Mouse (Mus musculus) CH12.LX (cell line): ENCODE results near the gene Ntrk2. TPM values are rescaled to one million over a fixed set of nuclear protein-coding genes. Genes with fewer than 3 reads are reported as not detected.
"Not testable (repeated sequence)": the region's sequence is repeated elsewhere in the genome, so short reads cannot be mapped to it uniquely, and the experiment has no call there.

Source experiments
- DNase-seq: peaks from one replicate; pipeline ENCODE4 v3.0.0-alpha.2; 2013; ENCODE audit errors: extremely low read depth
- H3K27ac ChIP-seq: 2 replicates; pipeline ENCODE4 v1.5.1; 2012; ENCODE audit warnings: low read depth, mild to moderate bottlenecking, control low read depth, moderate library complexity; ENCODE audit not compliant: insufficient read depth
- H3K27me3 ChIP-seq: replicated peaks from 2 replicates; pipeline ENCODE3; 2012; ENCODE audit warnings: inconsistent platforms
- H3K36me3 ChIP-seq, 2 experiments: replicated peaks in 1 of 2; 2 replicates each; pipeline versions ENCODE3 to v1.6.1; 2012; ENCODE audit warnings: inconsistent platforms in 1 of 2, low read length in 1 of 2, mild to moderate bottlenecking in 1 of 2, mixed read lengths in 1 of 2, moderate library complexity in 1 of 2; ENCODE audit not compliant: control insufficient read depth in 1 of 2, insufficient read depth in 1 of 2
- H3K4me1 ChIP-seq, 2 experiments: 2 replicates each; pipeline ENCODE4 v1.6.1; 2012; ENCODE audit warnings: inconsistent platforms in 1 of 2, moderate library complexity in 1 of 2; ENCODE audit not compliant: insufficient read depth in 2 of 2, control insufficient read depth in 1 of 2
- H3K4me2 ChIP-seq: 2 replicates; pipeline ENCODE4 v1.6.1; 2012; ENCODE audit warnings: low read depth, mild to moderate bottlenecking, control low read depth; ENCODE audit not compliant: poor library complexity, insufficient read depth, severe bottlenecking
- H3K4me3 ChIP-seq, 3 experiments: fragments of 150-350 bp in 1 of 3; sonication (generic) in 1 of 3; replicated peaks in 1 of 3; 2 replicates each; pipeline versions ENCODE3 to v1.5.1; 2011 to 2012; ENCODE audit warnings: low read depth in 2 of 3, low read length in 2 of 3, mild to moderate bottlenecking in 2 of 3, moderate library complexity in 2 of 3, control low read depth in 1 of 3, improper control_type of control experiment in 1 of 3, inconsistent platforms in 1 of 3, mixed read lengths in 1 of 3; ENCODE audit not compliant: poor library complexity in 1 of 3
- H3K79me2 ChIP-seq: replicated peaks from 2 replicates; pipeline ENCODE4 v1.6.1; 2012; ENCODE audit warnings: mild to moderate bottlenecking, moderate library complexity; ENCODE audit not compliant: control insufficient read depth, poor library complexity, insufficient read depth, severe bottlenecking; ENCODE audit errors: extremely low read depth
- H3K9ac ChIP-seq: 2 replicates; pipeline ENCODE4 v1.6.1; 2012; ENCODE audit warnings: low read depth, mild to moderate bottlenecking, control low read depth, moderate library complexity; ENCODE audit not compliant: insufficient read depth
- H3K9me3 ChIP-seq: replicated peaks from 2 replicates; pipeline ENCODE3; 2012; ENCODE audit warnings: low read length, inconsistent platforms, mixed read lengths
- BHLHE40 ChIP-seq: IDR thresholded peaks from 2 replicates; pipeline ENCODE4 v1.6.1; 2011; ENCODE audit warnings: mild to moderate bottlenecking, low read depth, low read length, improper control_type of control experiment
- E2F4 ChIP-seq: IDR thresholded peaks from 2 replicates; pipeline ENCODE4 v1.6.1; 2011; ENCODE audit warnings: low read depth, low read length, improper control_type of control experiment; ENCODE audit not compliant: insufficient replicate concordance
- ELF1 ChIP-seq: IDR thresholded peaks from 2 replicates; pipeline ENCODE4 v1.6.1; 2014; ENCODE audit warnings: low read depth, mild to moderate bottlenecking, inconsistent platforms, low read length, improper control_type of control experiment
- EP300 ChIP-seq: IDR thresholded peaks from 2 replicates; pipeline ENCODE4 v1.6.1; 2011; ENCODE audit warnings: low read length, improper control_type of control experiment
- ETS1 ChIP-seq: conservative IDR thresholded peaks from 2 replicates; pipeline ENCODE4 v1.6.1; 2012; ENCODE audit warnings: low read depth, mild to moderate bottlenecking, inconsistent platforms, low read length, improper control_type of control experiment, moderate library complexity
- GABPA ChIP-seq: IDR thresholded peaks from 2 replicates; pipeline ENCODE4 v1.6.1; 2012; ENCODE audit warnings: low read depth, low read length, improper control_type of control experiment, inconsistent platforms; ENCODE audit not compliant: insufficient replicate concordance
- HCFC1 ChIP-seq: IDR thresholded peaks from 2 replicates; pipeline ENCODE4 v1.6.1; 2012; ENCODE audit warnings: low read depth, mild to moderate bottlenecking, inconsistent platforms, low read length, improper control_type of control experiment
- JUN ChIP-seq: IDR thresholded peaks from 2 replicates; pipeline ENCODE4 v1.6.1; 2011; ENCODE audit warnings: low read depth, mild to moderate bottlenecking, low read length, improper control_type of control experiment, moderate library complexity; ENCODE audit not compliant: insufficient read depth
- KAT2A ChIP-seq: IDR thresholded peaks from 2 replicates; pipeline ENCODE4 v1.6.1; 2012; ENCODE audit warnings: low read length, improper control_type of control experiment, inconsistent platforms; ENCODE audit not compliant: insufficient replicate concordance
- MAZ ChIP-seq: IDR thresholded peaks from 2 replicates; pipeline ENCODE4 v1.6.1; 2012; ENCODE audit warnings: low read depth, mild to moderate bottlenecking, inconsistent platforms, low read length, improper control_type of control experiment, moderate library complexity
- MEF2A ChIP-seq: IDR thresholded peaks from 2 replicates; pipeline ENCODE4 v1.6.1; 2014; ENCODE audit warnings: low read depth, mild to moderate bottlenecking, inconsistent platforms, low read length, improper control_type of control experiment, borderline replicate concordance
- MYC ChIP-seq: IDR thresholded peaks from 2 replicates; pipeline ENCODE4 v1.6.1; 2011; ENCODE audit warnings: low read depth, mild to moderate bottlenecking, improper control_type of control experiment, low read length
- NRF1 ChIP-seq: IDR thresholded peaks from 2 replicates; pipeline ENCODE4 v1.6.1; 2014; ENCODE audit warnings: low read depth, mild to moderate bottlenecking, inconsistent platforms, low read length, improper control_type of control experiment, moderate library complexity
- PAX5 ChIP-seq: IDR thresholded peaks from 2 replicates; pipeline ENCODE4 v1.6.1; 2012; ENCODE audit warnings: low read length, inconsistent platforms, mixed read lengths
- POLR2AphosphoS2 ChIP-seq: IDR thresholded peaks from 2 replicates; pipeline ENCODE4 v1.6.1; 2011; ENCODE audit warnings: low read depth, low read length, improper control_type of control experiment
- RAD21 ChIP-seq: IDR thresholded peaks from 2 replicates; pipeline ENCODE4 v1.6.1; 2011; ENCODE audit warnings: low read depth, mild to moderate bottlenecking, low read length, improper control_type of control experiment, moderate library complexity
- RCOR1 ChIP-seq: conservative IDR thresholded peaks from 2 replicates; pipeline ENCODE4 v1.6.1; 2012; ENCODE audit warnings: low read depth, mild to moderate bottlenecking, inconsistent platforms, low read length, improper control_type of control experiment
- UBTF ChIP-seq: IDR thresholded peaks from 2 replicates; pipeline ENCODE4 v1.6.1; 2012; ENCODE audit warnings: low read depth, mild to moderate bottlenecking, inconsistent platforms, low read length, improper control_type of control experiment, moderate library complexity
- USF2 ChIP-seq: conservative IDR thresholded peaks from 2 replicates; pipeline ENCODE4 v1.6.1; 2011; ENCODE audit warnings: low read depth, low read length, improper control_type of control experiment
- ZKSCAN1 ChIP-seq: IDR thresholded peaks from 2 replicates; pipeline ENCODE4 v1.6.1; 2012; ENCODE audit warnings: low read depth, inconsistent platforms, low read length, improper control_type of control experiment, borderline replicate concordance
- ZNF384 ChIP-seq: IDR thresholded peaks from 2 replicates; pipeline ENCODE4 v1.6.1; 2012; ENCODE audit warnings: low read depth, low read length, improper control_type of control experiment, inconsistent platforms
- dilution Hi-C: fragments of 300-500 bp; cut with MboI; formaldehyde crosslinking; loops from 2 replicates; pipeline ENCODE4 v1.14.3; 2020; ENCODE audit warnings: low sequenced_read_pairs; ENCODE audit not compliant: extremely low pct_unique_long_range_greater_than_20kb, extremely low pct_ligation_motif_present
- in situ Hi-C: fragments of 300-500 bp; cut with MboI; formaldehyde crosslinking; loops from 3 replicates; pipeline ENCODE4 v1.14.3; 2019; ENCODE audit warnings: low sequenced_read_pairs, low pct_ligation_motif_present, low pct_unique_long_range_greater_than_20kb, mixed read lengths
- polyA plus RNA-seq: library from polyadenylated mRNA; unstranded; fragments of >175 nt; gene quantifications from 2 replicates; pipeline ENCODE4 v1.2.1, GENCODE M21; 2012; ENCODE audit warnings: low read depth; ENCODE audit not compliant: insufficient read length
- total RNA-seq, 2 experiments: library from RNA; depleted of rRNA; stranded (reverse); fragments of 300-350 nt in 1 of 2; fragments of >200 nt in 1 of 2; gene quantifications; 2 replicates each; pipeline ENCODE4 v1.2.3; 2012 to 2014

Gene Ntrk2
- total and polyA plus RNA-seq, 3 experiments: not detected

- in situ Hi-C loops: no loop called here
- Histone ChIP-seq H3K4me2 (no peak overlapping the region), H3K27ac (no peak overlapping the region), H3K9ac (no peak overlapping the region), H3K27me3 (no peaks in the 10 kb centered on the region), H3K36me3 (no peaks in the 10 kb centered on the region), H3K9me3 (peaks cover 58% of the 10 kb centered on the region), H3K4me3 (no peak overlapping the region), H3K4me1 (no peaks in the 10 kb centered on the region)
- no peak for DNase-seq
- dilution Hi-C loops: no loop called here
- TF ChIP-seq ELF1 (no peak), HCFC1 (no peak), NRF1 (no peak), MAZ (no peak), MYC (no peak), E2F4 (no peak), GABPA (no peak), RAD21 (no peak)
- TF ChIP-seq, all 38 proteins: peak for 0
- no peaks in the 10 kb centered on the region for H3K79me2 ChIP-seq
Measured at GRCm38 (mm10) chr13:59100086-59100485, 293.7 kb downstream of the Ntrk2 start.

DNA sequence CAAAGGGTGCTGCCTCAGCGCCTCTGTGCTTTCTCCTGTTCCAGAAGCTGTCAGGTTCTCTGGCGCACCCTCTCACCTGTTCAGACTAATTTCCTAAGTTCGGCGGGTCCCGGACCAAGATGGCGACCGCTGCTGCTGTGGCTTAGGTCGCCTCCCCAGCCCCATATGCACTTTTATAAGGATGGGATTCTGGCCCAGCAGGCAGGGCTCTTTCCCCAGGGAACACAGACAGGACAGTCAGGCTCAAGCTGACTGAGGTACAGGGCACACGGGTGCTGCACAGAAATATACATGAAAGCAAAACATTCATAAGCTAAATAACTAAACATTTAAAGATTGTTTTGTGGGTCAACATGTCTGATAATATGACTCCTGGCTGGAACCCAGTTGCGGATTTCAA lies 301.4 kb downstream of the Ntrk2 start:
- H3K79me2 ChIP-seq, H3K27ac ChIP-seq, dilution Hi-C loops, in situ Hi-C loops, H3K4me3 ChIP-seq, H3K27me3 ChIP-seq, DNase-seq, H3K4me1 ChIP-seq, H3K4me2 ChIP-seq, H3K36me3 ChIP-seq, H3K9ac ChIP-seq: not testable (repeated sequence)
- H3K9me3 ChIP-seq: peaks cover 42% of the 10 kb centered on the region

DNA sequence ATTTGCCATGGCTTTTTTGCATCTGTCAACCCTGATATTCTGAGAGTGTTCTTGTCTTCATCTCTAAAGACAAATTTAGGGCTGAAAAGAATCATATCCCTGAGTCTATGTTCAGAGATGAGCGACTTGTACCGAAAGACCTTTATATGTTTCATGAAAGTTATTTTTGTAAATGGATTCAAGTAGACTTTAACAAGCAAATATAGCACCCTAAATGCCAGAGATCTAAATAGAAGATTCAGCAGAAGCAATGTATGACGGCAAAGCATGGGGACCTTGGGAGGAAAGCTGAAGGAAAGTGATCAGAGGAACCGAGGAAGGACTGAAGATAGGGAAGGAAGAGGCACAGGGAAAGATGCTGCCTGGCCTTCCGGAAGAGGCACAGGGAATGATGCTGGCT lies 303.7 kb downstream of the Ntrk2 start:
- H3K4me1 ChIP-seq: no peaks in the 10 kb centered on the region
- no peaks in the 10 kb centered on the region for H3K79me2 ChIP-seq
- no peak for DNase-seq
- in situ Hi-C loops: no loop called here
- no peaks in the 10 kb centered on the region for H3K36me3 ChIP-seq
- H3K9me3 ChIP-seq: peaks cover 62% of the 10 kb centered on the region
- TF ChIP-seq POLR2AphosphoS2 (no peak), ZKSCAN1 (no peak), ETS1 (no peak), ZNF384 (no peak), KAT2A (no peak), EP300 (no peak), USF2 (no peak), ELF1 (no peak), UBTF (no peak), BHLHE40 (no peak), PAX5 (no peak), E2F4 (no peak), MEF2A (no peak), JUN (no peak), RCOR1 (no peak)
- no peak overlapping the region for H3K4me3 ChIP-seq
- no peak overlapping the region for H3K27ac ChIP-seq
- H3K4me2 ChIP-seq: no peak overlapping the region
- H3K9ac ChIP-seq: no peak overlapping the region
- dilution Hi-C loops: no loop called here
- H3K27me3 ChIP-seq: no peaks in the 10 kb centered on the region
